Mouse (Mus musculus): ENCODE results near the gene Tgds. TPM values are rescaled to one million over a fixed set of nuclear protein-coding genes. Genes with fewer than 3 reads are reported as not detected.
A peak's percentile ranks its signal among the peaks of the same experiment; 100 is the strongest.
"Not testable (repeated sequence)": the region's sequence is repeated elsewhere in the genome, so short reads cannot be mapped to it uniquely, and the experiment has no call there.

Gene Tgds
- polyA plus RNA-seq, 1 experiment = 4.0 TPM

GRCm38 (mm10) chr14:118124129-118124528 is 8.4 kb downstream of the Tgds start:
- no peaks in the 10 kb centered on the region for H3K27me3 ChIP-seq (ENCODE audit: control insufficient read depth, insufficient read depth, low read length)
- H3K27ac ChIP-seq (ENCODE audit: insufficient read depth, low read length) = no peak overlapping the region
- 24% methylated on average over 5 of the region's 5 CpGs for WGBS
- no peak for DNase-seq (ENCODE audit: low read depth in 1 of 2, low spot score in 2 of 2)
- no peak overlapping the region for H3K4me3 ChIP-seq (ENCODE audit: extremely low read depth, insufficient read depth, insufficient read length)
- H3K36me3 ChIP-seq (ENCODE audit: control insufficient read depth, insufficient read depth, low read length) = peaks cover 27% of the 10 kb centered on the region
- TF ChIP-seq POLR2A (IDR thresholded peaks at IDR 0.05; ENCODE audit: low read depth, low read length) = no peak
- no peak for TF ChIP-seq CTCF (IDR thresholded peaks at IDR 0.05; ENCODE audit: extremely low read depth, insufficient read depth, insufficient read length, insufficient replicate concordance)
- H3K4me1 ChIP-seq (ENCODE audit: control insufficient read depth, insufficient read depth, insufficient read length) = no peaks in the 10 kb centered on the region

DNA sequence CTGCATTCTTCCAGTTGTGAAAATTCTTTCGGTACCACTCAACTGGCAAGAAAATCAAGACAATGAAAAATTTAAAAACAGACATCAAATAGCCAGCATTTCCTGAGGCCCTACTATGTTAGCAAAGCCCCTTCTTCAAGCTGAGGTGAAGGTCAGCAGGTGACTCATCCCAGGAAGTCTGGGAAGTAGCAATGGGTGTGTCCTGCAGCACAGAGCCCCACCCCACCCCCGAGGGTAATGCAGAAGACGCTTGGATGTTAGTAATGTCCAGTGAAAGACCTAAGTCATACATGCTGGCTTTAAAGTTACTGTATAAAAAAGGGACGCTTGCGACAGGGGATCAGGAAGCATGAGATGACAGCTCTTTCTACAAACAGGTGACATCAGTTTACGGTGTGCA is 19.4 kb downstream of the Tgds start:
- Histone ChIP-seq H3K27me3 (ENCODE audit: control insufficient read depth, insufficient read depth, low read length) (no peaks in the 10 kb centered on the region), H3K4me1 (ENCODE audit: control insufficient read depth, insufficient read depth, insufficient read length) (no peaks in the 10 kb centered on the region), H3K36me3 (ENCODE audit: control insufficient read depth, insufficient read depth, low read length) (peaks cover 37% of the 10 kb centered on the region), H3K4me3 (ENCODE audit: extremely low read depth, insufficient read depth, insufficient read length) (no peak overlapping the region), H3K27ac (ENCODE audit: insufficient read depth, low read length) (no peak overlapping the region)
- WGBS = 92% methylated on average over 6 of the region's 6 CpGs
- TF ChIP-seq POLR2A (IDR thresholded peaks at IDR 0.05; ENCODE audit: low read depth, low read length) = no peak
- TF ChIP-seq CTCF (IDR thresholded peaks at IDR 0.05; ENCODE audit: extremely low read depth, insufficient read depth, insufficient read length, insufficient replicate concordance) = no peak
- DNase-seq (ENCODE audit: low read depth in 1 of 2, low spot score in 2 of 2) = no peak

GRCm38 (mm10) chr14:118107479-118107878 is 25.1 kb downstream of the Tgds start:
- H3K4me1 ChIP-seq (ENCODE audit: control insufficient read depth, insufficient read depth, insufficient read length); H3K4me3 ChIP-seq (ENCODE audit: extremely low read depth, insufficient read depth, insufficient read length); H3K27ac ChIP-seq (ENCODE audit: insufficient read depth, low read length); H3K36me3 ChIP-seq (ENCODE audit: control insufficient read depth, insufficient read depth, low read length); H3K27me3 ChIP-seq (ENCODE audit: control insufficient read depth, insufficient read depth, low read length); DNase-seq (ENCODE audit: low read depth in 1 of 2, low spot score in 2 of 2): not testable (repeated sequence)
- WGBS = 89% methylated on average over 2 of the region's 2 CpGs

DNA sequence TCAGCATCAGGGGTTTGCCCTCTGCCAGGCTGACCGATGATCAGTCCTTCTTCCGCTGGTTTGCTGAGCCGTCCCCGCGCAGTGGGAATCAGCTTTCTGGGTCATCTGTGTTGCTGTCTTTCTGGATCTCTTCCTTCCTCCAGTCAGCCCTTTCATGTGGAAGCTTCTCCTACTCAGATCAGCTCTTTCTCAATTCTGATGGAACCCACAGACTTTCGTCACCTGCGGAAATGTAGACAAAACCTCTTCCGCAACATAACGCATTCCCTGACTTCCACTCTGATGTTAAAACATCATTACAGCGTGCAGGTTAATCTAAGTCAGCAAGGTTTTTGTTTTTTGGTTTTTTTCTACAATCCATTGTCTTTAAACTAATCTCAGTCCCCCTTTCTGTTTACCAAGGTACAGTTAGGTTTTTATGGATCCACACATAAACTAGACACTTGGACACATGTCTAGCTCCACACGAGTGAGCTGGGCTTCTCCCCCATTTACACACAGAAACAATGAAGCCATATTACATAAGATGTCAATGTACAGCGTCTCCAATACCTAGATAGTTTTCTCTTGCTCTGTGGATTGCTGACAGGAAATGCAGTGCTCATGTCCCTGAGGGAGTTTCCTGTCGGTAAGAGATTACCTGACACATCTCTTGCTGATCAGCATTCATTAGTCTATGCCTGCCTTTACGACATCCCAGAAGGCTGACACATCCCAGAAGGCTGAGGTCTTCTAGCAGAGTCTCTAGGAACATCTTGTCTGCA is 31.1 kb downstream of the Tgds start:
- no peak for DNase-seq (ENCODE audit: low read depth in 1 of 2, low spot score in 2 of 2)
- TF ChIP-seq POLR2A (IDR thresholded peaks at IDR 0.05; ENCODE audit: low read depth, low read length) = no peak
- Histone ChIP-seq H3K4me1 (ENCODE audit: control insufficient read depth, insufficient read depth, insufficient read length) (no peaks in the 10 kb centered on the region), H3K4me3 (ENCODE audit: extremely low read depth, insufficient read depth, insufficient read length) (no peak overlapping the region), H3K27ac (ENCODE audit: insufficient read depth, low read length) (no peak overlapping the region), H3K27me3 (ENCODE audit: control insufficient read depth, insufficient read depth, low read length) (no peaks in the 10 kb centered on the region), H3K36me3 (ENCODE audit: control insufficient read depth, insufficient read depth, low read length) (no peaks in the 10 kb centered on the region)
- 81% methylated on average over 14 of the region's 14 CpGs for WGBS

GRCm38 (mm10) chr14:118098265-118098664 is 34.3 kb downstream of the Tgds start:
- no peak for DNase-seq (ENCODE audit: low read depth in 1 of 2, low spot score in 2 of 2)
- H3K4me3 ChIP-seq (ENCODE audit: extremely low read depth, insufficient read depth, insufficient read length) = no peak overlapping the region
- 78% methylated on average over 2 of the region's 2 CpGs for WGBS
- H3K4me1 ChIP-seq (ENCODE audit: control insufficient read depth, insufficient read depth, insufficient read length) = no peaks in the 10 kb centered on the region
- no peak overlapping the region for H3K27ac ChIP-seq (ENCODE audit: insufficient read depth, low read length)
- no peaks in the 10 kb centered on the region for H3K27me3 ChIP-seq (ENCODE audit: control insufficient read depth, insufficient read depth, low read length)
- H3K36me3 ChIP-seq (ENCODE audit: control insufficient read depth, insufficient read depth, low read length) = no peaks in the 10 kb centered on the region
- no peak for TF ChIP-seq CTCF (IDR thresholded peaks at IDR 0.05; ENCODE audit: extremely low read depth, insufficient read depth, insufficient read length, insufficient replicate concordance)
- TF ChIP-seq POLR2A (IDR thresholded peaks at IDR 0.05; ENCODE audit: low read depth, low read length) = no peak

DNA sequence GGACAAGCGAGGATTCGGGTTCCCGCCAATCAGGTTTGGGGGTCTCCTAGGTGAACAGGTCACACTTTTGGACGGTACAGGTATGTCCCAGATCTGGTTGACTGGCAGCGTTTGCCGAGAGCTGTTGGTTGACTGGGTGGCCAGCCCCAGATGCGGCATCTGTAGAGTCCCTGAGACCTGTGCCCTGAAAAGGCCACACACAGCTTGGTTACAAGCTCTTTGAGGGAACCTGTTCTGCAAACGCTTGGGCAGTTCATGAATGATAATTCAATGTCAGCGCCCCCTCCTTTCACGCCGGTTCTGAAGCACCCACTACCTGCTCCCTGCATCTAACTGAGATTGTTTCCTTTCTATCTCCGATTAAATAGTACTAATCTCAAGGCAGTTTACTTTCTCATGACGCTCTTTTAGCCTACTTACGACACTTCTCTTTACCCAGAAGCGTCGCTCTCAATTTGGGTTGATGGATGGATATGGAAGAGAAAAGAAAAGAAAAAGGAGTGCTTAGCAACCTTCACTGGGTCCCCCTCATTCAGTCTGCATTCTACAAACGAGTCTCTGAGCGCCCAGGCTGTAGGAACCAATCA is 42.7 kb downstream of the Tgds start:
- no peaks in the 10 kb centered on the region for H3K27me3 ChIP-seq (ENCODE audit: control insufficient read depth, insufficient read depth, low read length)
- DNase-seq (ENCODE audit: low read depth in 1 of 2, low spot score in 2 of 2) = peak in 1 of 2 experiments; percentile 5
- H3K36me3 ChIP-seq (ENCODE audit: control insufficient read depth, insufficient read depth, low read length) = no peaks in the 10 kb centered on the region
- TF ChIP-seq POLR2A (IDR thresholded peaks at IDR 0.05; ENCODE audit: low read depth, low read length) (no peak), CTCF (IDR thresholded peaks at IDR 0.05; ENCODE audit: extremely low read depth, insufficient read depth, insufficient read length, insufficient replicate concordance) (no peak)
- peak overlapping the region; percentile 57 for H3K27ac ChIP-seq (ENCODE audit: insufficient read depth, low read length)
- H3K4me1 ChIP-seq (ENCODE audit: control insufficient read depth, insufficient read depth, insufficient read length) = no peaks in the 10 kb centered on the region
- WGBS = 2% methylated on average over 18 of the region's 18 CpGs
- H3K4me3 ChIP-seq (ENCODE audit: extremely low read depth, insufficient read depth, insufficient read length) = peak overlapping the region; percentile 87

DNA sequence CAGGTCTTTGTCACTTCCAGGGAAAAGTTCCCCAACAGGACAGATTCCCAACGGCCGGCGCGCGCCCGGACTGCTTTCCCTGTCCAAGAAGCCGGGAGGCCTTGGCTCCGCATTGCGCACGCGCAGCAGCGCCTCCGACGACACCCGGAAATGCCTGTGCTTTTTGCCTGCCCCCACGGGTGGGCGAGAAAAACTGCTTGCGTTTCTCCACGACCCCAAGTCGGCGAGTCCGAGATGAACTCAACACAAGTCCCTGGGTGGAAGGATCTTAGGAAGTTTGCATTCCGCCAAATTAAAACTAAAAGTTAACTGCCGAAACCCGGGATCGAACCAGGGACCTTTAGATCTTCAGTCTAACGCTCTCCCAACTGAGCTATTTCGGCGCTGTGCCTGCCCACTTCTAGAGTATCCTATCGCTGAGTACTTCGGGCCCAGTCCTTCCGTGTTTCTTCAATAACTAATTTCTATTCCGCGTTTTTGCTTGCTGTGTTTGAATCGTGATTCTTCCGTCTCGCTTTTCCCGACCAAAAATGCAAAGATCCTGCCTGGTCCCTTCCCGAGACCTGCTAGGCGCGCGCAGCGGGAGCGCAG is 43.2 kb downstream of the Tgds start:
- no peaks in the 10 kb centered on the region for H3K36me3 ChIP-seq (ENCODE audit: control insufficient read depth, insufficient read depth, low read length)
- WGBS = under 1% methylated on average over 44 of the region's 44 CpGs
- TF ChIP-seq POLR2A (IDR thresholded peaks at IDR 0.05; ENCODE audit: low read depth, low read length) = no peak; the same call in 1 of the 2 replicates
- TF ChIP-seq CTCF (IDR thresholded peaks at IDR 0.05; ENCODE audit: extremely low read depth, insufficient read depth, insufficient read length, insufficient replicate concordance) = no peak
- H3K27ac ChIP-seq (ENCODE audit: insufficient read depth, low read length) = peak overlapping the region; percentile 79
- DNase-seq (ENCODE audit: low read depth in 1 of 2, low spot score in 2 of 2) = peak; percentile 65 to 82
- H3K4me3 ChIP-seq (ENCODE audit: extremely low read depth, insufficient read depth, insufficient read length) = peak overlapping the region; percentile 87
- H3K4me1 ChIP-seq (ENCODE audit: control insufficient read depth, insufficient read depth, insufficient read length) = no peaks in the 10 kb centered on the region
- no peaks in the 10 kb centered on the region for H3K27me3 ChIP-seq (ENCODE audit: control insufficient read depth, insufficient read depth, low read length)

All from spleen, adult 2 months (tissue).